Mouse (Mus musculus): Measurements from ENCODE around the gene Fmnl2.

Fmnl2 gene

GRCm38 (mm10) chr2:53047749-53048387 is 190.2 kb downstream of the Fmnl2 start:
- DNase-seq (ENCODE audit: low spot score), result no peak

DNA sequence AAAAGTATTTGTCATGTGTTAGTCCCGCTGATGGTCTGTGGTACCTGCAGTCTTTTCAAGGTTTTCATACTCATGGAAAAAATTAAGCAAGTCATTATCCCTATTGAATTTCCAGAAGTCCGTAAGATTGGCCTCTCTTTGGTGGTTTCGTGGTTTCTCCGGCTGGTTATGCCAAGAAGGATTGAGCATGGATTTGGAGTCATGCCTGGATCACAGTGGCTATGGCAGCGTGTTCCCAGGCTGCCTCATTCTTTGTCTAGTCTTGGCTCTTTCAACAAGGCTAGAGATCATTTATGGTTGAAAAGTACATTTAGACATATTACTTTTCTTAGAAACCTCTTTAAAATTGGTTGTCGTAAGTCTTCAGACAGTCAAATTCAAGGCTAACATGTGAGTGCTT is 192.7 kb downstream of the Fmnl2 start:
- no peak for DNase-seq (ENCODE audit: low spot score)

- no peak for DNase-seq (ENCODE audit: low spot score)
These were observed 193.8 kb downstream of the Fmnl2 start for GRCm38 (mm10) chr2:53051502-53051901.

- DNase-seq (ENCODE audit: low spot score), result no peak
These were observed 196.1 kb downstream of the Fmnl2 start for GRCm38 (mm10) chr2:53053714-53054113.

DNA sequence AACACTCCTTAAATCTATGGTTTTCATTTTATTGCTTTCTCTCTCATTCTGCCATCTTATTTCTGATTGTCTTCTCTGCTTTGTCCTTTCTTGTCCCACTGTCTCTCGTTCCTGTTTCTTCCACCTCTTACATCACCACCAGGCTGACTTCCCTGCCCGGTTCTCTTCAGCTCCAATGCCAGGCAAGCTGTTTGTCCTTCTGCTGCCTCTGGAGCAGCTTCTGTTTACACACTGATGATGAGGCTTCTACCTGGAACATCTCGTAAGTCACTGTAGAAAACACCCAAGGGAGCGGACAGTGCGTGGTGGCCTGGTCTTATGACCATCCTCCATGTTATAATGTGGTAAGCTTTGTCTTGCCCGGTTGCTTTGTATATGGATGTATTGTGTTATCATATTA is 198.9 kb downstream of the Fmnl2 start:
- no peak for DNase-seq (ENCODE audit: low spot score)

GRCm38 (mm10) chr2:53057291-53057690 is 199.6 kb downstream of the Fmnl2 start:
- DNase-seq (ENCODE audit: low spot score), result no peak

DNA sequence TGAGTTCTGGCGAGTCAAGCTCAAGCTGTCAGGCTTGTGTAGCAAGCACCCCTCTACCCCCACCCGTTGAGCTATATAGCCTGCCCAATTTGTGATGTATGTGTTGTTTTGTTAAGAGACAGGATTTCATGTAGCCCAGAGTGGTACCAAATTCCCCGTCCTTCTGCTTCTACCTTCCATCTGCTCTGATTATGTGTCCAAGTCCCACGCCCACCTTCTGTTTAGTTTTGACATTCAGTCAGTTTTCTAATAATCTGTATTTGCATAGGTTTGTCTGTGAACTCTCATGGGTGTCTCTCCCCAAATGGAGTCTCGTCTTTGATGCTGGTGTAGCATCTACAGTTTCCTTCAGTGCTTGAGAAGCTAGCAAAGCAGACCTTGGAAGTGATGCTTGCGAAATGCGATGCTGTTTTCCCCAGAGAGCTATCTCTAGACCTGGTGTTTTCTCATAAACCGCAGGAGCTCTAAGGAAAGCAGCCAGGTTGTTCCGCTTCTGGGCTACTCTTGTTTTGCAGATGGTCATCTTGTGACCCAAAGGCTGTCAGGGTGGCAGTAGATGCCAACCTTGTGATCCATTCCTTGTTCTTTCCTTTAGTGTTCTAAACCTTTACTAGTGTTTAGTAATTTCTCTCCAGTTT is 203.8 kb downstream of the Fmnl2 start:
- no peak for DNase-seq (ENCODE audit: low spot score)

GRCm38 (mm10) chr2:53066973-53067372 is 209.3 kb downstream of the Fmnl2 start:
- no peak for DNase-seq (ENCODE audit: low spot score)

- DNase-seq (ENCODE audit: low spot score), result no peak
These were observed 212.9 kb downstream of the Fmnl2 start for GRCm38 (mm10) chr2:53070607-53071006.

GRCm38 (mm10) chr2:53079693-53080286 is 222.1 kb downstream of the Fmnl2 start:
- DNase-seq (ENCODE audit: low spot score), result no peak

- no peak for DNase-seq (ENCODE audit: low spot score)
These were observed 224.4 kb downstream of the Fmnl2 start for GRCm38 (mm10) chr2:53082045-53082444.

DNA sequence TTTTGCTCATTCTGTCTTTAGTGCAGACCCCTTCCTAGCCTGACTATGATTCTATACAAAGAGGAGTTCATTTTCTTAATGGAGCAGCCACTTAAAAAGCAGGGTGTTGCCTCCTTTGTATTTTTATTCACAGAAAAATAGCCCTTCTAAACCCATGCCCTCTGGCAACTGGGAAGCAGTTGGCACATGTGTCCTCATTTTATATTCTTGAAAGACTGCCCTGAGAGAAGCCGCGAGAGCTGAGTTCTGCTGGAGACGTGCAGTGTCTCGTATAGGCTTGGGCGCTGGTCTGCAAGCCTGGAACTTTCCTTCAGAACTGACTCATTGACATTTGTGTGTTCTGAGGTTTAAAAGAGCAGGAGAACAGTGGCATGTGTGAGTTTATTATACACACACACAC is 224.8 kb downstream of the Fmnl2 start:
- no peak for DNase-seq (ENCODE audit: low spot score)

GRCm38 (mm10) chr2:53083241-53083640 is 225.6 kb downstream of the Fmnl2 start:
- no peak for DNase-seq (ENCODE audit: low spot score)

- peak; percentile 24 for DNase-seq (ENCODE audit: low spot score)
These were observed 228.1 kb downstream of the Fmnl2 start for GRCm38 (mm10) chr2:53085617-53086202.

GRCm38 (mm10) chr2:53088744-53089143 is 231.1 kb downstream of the Fmnl2 start:
- no peak for DNase-seq (ENCODE audit: low spot score)

GRCm38 (mm10) chr2:53095031-53095430 is 237.4 kb downstream of the Fmnl2 start:
- no peak for DNase-seq (ENCODE audit: low spot score)

- DNase-seq (ENCODE audit: low spot score), result no peak
These were observed 237.8 kb downstream of the Fmnl2 start for GRCm38 (mm10) chr2:53095489-53095888.

- DNase-seq (ENCODE audit: low spot score), result no peak
These were observed 242.4 kb downstream of the Fmnl2 start for GRCm38 (mm10) chr2:53100093-53100492.

- DNase-seq (ENCODE audit: low spot score), result no peak
These were observed 244.5 kb downstream of the Fmnl2 start for GRCm38 (mm10) chr2:53101885-53102740.

DNA sequence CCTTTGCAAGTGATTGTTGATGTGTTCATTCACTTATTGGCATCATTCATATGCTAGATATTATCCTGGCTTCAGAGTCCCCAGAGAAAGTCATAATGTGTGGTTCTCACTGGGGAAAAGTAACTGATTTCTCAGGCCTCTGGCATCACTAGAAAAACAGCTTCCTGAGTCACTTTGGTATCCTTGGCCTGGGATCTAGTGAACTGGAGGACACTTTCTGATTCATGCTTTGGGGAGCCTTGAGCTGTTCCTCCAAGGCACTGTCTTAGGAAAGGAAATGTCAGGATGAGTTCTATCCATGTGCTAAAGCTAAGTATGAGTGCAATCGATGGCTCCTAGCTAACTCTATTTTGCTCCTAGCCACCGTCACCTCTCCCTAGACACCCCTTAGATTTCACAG is 245.2 kb downstream of the Fmnl2 start:
- DNase-seq (ENCODE audit: low spot score), result no peak

GRCm38 (mm10) chr2:53105408-53105807 is 247.7 kb downstream of the Fmnl2 start:
- no peak for DNase-seq (ENCODE audit: low spot score)

- no peak for DNase-seq (ENCODE audit: low spot score)
These were observed 248.4 kb downstream of the Fmnl2 start for GRCm38 (mm10) chr2:53106056-53106455.
